Mouse (Mus musculus) myocyte (in vitro differentiated cells): ENCODE results near the gene Rac2.

ENCODE experiments used
- E2F4 ChIP-seq: IDR thresholded peaks from one replicate; pipeline ENCODE4 v1.6.1; 2011; ENCODE audit warnings: mild to moderate bottlenecking, control low read depth, moderate library complexity; ENCODE audit not compliant: insufficient read depth
- MYOG ChIP-seq, 3 experiments: IDR thresholded peaks; one replicate each; pipeline ENCODE4 v1.6.1; 2011; ENCODE audit warnings: control low read depth in 2 of 3, low read depth in 2 of 3, mild to moderate bottlenecking in 2 of 3; ENCODE audit not compliant: insufficient read length in 2 of 3, control insufficient read depth in 1 of 3, insufficient read depth in 1 of 3
- POLR2A ChIP-seq: IDR thresholded peaks from one replicate; pipeline ENCODE4 v1.6.1; 2011; ENCODE audit warnings: low read depth, mild to moderate bottlenecking, control low read depth, moderate library complexity; ENCODE audit not compliant: insufficient read length
- TCF12 ChIP-seq: IDR thresholded peaks from one replicate; pipeline ENCODE4 v1.6.1; 2011; ENCODE audit warnings: mild to moderate bottlenecking, control low read depth; ENCODE audit not compliant: poor library complexity, insufficient read depth, severe bottlenecking
- USF1 ChIP-seq: IDR thresholded peaks from one replicate; pipeline ENCODE4 v1.6.1; 2011; ENCODE audit warnings: low read depth, mild to moderate bottlenecking, control low read depth, moderate library complexity

GRCm38 (mm10) chr15:78590785-78591184 is 18.2 kb upstream of the Rac2 start:
- TF ChIP-seq POLR2A (no peak), USF1 (no peak), MYOG (IDR thresholded peaks at IDR 0.05; ENCODE audit: control insufficient read depth in 1 of 3, insufficient read depth in 1 of 3, insufficient read length in 2 of 3, low read depth in 2 of 3) (no peak), E2F4 (no peak), TCF12 (no peak)
